Mouse (Mus musculus) hematopoietic multipotent progenitor cell, adult 10-12 weeks (in vitro differentiated cells): ENCODE measurements around the gene Rassf8. TPM values are rescaled to one million over a fixed set of nuclear protein-coding genes. Genes with fewer than 3 reads are reported as not detected.

Experiments used
- polyA plus RNA-seq: library from polyadenylated mRNA; stranded (reverse); fragments of >175 nt; gene quantifications from 2 replicates; pipeline ENCODE4 v1.2.3, GENCODE M21; 2012; ENCODE audit warnings: low replicate concordance

Rassf8 gene
- polyA plus RNA-seq: 1.5 TPM in 2 replicates

DNA sequence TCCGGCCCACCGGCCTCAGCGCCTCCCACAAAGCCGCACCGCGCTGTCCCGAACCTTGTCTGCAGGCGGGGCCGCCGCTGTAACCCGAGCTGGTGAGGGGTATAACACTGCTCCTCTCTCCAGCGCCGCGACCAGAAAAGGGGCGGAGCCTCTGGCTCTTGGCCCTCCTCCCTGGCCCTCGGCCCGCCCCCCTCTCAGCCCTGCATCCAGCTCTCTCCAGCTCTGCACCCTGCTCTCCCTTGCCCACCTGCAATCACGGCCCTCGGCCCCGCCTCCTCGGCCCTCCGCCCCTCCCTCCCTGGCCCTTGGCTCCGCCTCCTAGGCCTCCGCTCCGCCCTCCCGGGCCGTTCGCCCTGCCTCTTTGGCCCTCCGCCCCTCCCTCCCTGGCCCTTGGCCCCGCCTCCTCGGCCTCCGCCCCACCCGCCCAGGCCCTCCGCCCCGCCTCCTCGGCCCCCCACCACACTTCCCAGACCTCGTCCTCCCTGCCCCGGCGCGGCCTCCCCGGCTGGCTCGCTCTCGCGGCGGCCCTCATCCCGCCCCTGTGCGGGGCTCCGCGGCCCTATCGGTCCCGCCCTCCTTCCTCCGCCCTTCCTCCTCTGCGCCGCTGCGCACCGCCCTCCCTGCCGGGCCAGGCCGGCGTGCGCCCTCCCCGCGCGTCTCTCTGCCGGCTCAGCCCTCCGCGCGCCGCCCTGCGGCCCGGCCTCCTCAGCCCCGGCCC, at the start of gene Rassf8:
Rassf8 (plus strand) TSS at position 617 of the 718 bp plus-strand sequence.

DNA sequence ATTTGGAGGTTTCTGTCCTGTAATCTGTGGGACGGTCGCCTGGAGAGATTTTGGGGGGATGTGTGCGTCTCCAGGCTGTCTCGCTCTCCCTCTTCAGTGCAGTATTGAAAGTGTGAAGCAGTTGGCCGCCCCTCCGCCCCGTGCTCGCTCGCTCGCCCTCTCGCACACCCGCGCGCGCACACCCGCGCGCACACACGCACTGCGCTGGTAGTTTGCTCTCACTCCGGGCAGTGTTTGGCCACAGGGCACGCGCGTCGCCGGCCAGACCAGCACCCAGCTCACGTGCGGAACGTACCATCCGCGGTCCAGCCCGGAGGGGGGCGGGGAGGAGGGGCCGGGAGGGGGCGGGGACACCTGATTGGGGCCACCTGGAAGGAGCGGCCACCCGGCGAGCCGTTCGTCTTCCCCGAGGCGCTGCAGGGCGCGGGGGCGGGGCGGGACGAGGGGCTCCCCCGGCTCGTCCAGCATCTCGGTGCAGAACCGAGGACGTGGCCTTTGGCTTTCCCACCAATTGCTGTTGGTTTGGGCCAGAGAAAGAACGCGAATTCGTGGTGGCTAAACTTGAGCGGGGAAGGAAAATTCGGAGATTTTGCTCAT, 118.8 kb downstream of the Rassf8 start, which contains the start of gene Bhlhe41:
Bhlhe41 (minus strand) TSS at position 270 of the 597 bp plus-strand sequence.

Other genes with a start within 250 kb of the Rassf8 start
- not detected in 2 replicates for gene Lmntd1, start 132.4 kb upstream of the Rassf8 start, polyA plus RNA-seq
- 0.10 TPM in 1 of 2 replicates, not detected in the other for gene Tuba3b, start 131.0 kb upstream of the Rassf8 start, polyA plus RNA-seq
- gene Bhlhe41, start 118.8 kb downstream of the Rassf8 start, polyA plus RNA-seq: 6.3 and 30.5 TPM in 2 replicates
- gene Sspn, start 184.9 kb downstream of the Rassf8 start, polyA plus RNA-seq: 0.24 and 0.68 TPM in 2 replicates